Mouse (Mus musculus) layer of hippocampus, postnatal 25 days (tissue): ENCODE measurements at regions not wholly inside any gene's neighbourhood (a gene's known extent, or its start where the extent isn't known, plus 50 kb on each side); places are given as distances from the start of the nearest gene placed in this dataset.

ENCODE experiments used
- DNase-seq, 2 experiments: peaks; one replicate each; pipeline ENCODE4 v3.0.0; 2022; ENCODE audit warnings: mixed read lengths in 2 of 2, low spot score in 1 of 2; ENCODE audit errors: extremely low spot score in 1 of 2

GRCm38 (mm10) chr13:44168186-44168585 is 383.6 kb downstream of the Cd83 start:
- DNase-seq: no peak

- no peak for DNase-seq
These were observed 387.1 kb downstream of the Cd83 start for GRCm38 (mm10) chr13:44171639-44172038.

GRCm38 (mm10) chr13:44172701-44173100 is 388.1 kb downstream of the Cd83 start:
- DNase-seq: no peak

- DNase-seq: no peak
These were observed 389.7 kb downstream of the Cd83 start for GRCm38 (mm10) chr13:44174236-44174635.

GRCm38 (mm10) chr13:44175300-44176036 is 390.9 kb downstream of the Cd83 start:
- no peak for DNase-seq

- DNase-seq: no peak
These were observed 391.5 kb downstream of the Cd83 start for GRCm38 (mm10) chr13:44176121-44176520.

- DNase-seq: no peak
These were observed 393.4 kb downstream of the Cd83 start for GRCm38 (mm10) chr13:44178006-44178405.

- no peak for DNase-seq
These were observed 395.8 kb downstream of the Cd83 start for GRCm38 (mm10) chr13:44180384-44180783.

- no peak for DNase-seq
These were observed 398.1 kb downstream of the Cd83 start for GRCm38 (mm10) chr13:44182544-44183191.

- DNase-seq: no peak
These were observed 410.8 kb downstream of the Cd83 start for GRCm38 (mm10) chr13:44195365-44195764.

- no peak for DNase-seq
These were observed 421.5 kb downstream of the Cd83 start for GRCm38 (mm10) chr13:44206042-44206441.

GRCm38 (mm10) chr13:44206448-44206847 is 421.9 kb downstream of the Cd83 start:
- DNase-seq: no peak

- no peak for DNase-seq
These were observed 422.9 kb downstream of the Cd83 start for GRCm38 (mm10) chr13:44207400-44208005.

GRCm38 (mm10) chr13:44209036-44209435 is 424.5 kb downstream of the Cd83 start:
- no peak for DNase-seq

GRCm38 (mm10) chr13:44210123-44210522 is 425.5 kb downstream of the Cd83 start:
- DNase-seq: no peak

GRCm38 (mm10) chr13:44212356-44212755 is 427.8 kb downstream of the Cd83 start:
- DNase-seq: no peak

- DNase-seq: no peak
These were observed 428.4 kb downstream of the Cd83 start for GRCm38 (mm10) chr13:44212936-44213335.

- DNase-seq: no peak
These were observed 433.7 kb downstream of the Cd83 start for GRCm38 (mm10) chr13:44218266-44218665.

- DNase-seq: no peak
These were observed 437.1 kb downstream of the Cd83 start for GRCm38 (mm10) chr13:44221721-44222120.

- DNase-seq: no peak
These were observed 437.8 kb downstream of the Cd83 start for GRCm38 (mm10) chr13:44222335-44222734.

GRCm38 (mm10) chr13:44227706-44228459 is 443.3 kb downstream of the Cd83 start:
- DNase-seq: no peak
